Mouse (Mus musculus) lung, embryonic 14.5 days (tissue): ENCODE measurements around the gene Slc35a5. TPM values are rescaled to one million over a fixed set of nuclear protein-coding genes. Genes with fewer than 3 reads are reported as not detected.
A peak's percentile ranks its signal among the peaks of the same experiment; 100 is the strongest.

ENCODE experiments used
- ATAC-seq: fragments of 200-750 bp; cut with Nextera tagmentation; 2 replicates; pipeline ENCODE4 v1.8.0; 2017; ENCODE audit warnings: mild to moderate bottlenecking, moderate TSS enrichment, moderate library complexity; ENCODE audit not compliant: insufficient read depth
- DNase-seq: peaks from one replicate; pipeline ENCODE4 v3.0.0-alpha.2; 2015
- H3K27ac ChIP-seq: fragments of 300-500 bp; sonication (generic); 2 replicates; pipeline ENCODE4 v1.5.1; 2014; ENCODE audit warnings: low read depth, mild to moderate bottlenecking, moderate library complexity
- H3K27me3 ChIP-seq: fragments of 300-500 bp; sonication (generic); 2 replicates; pipeline ENCODE4 v1.6.1; 2014; ENCODE audit warnings: low read length, control low read depth; ENCODE audit not compliant: insufficient read depth
- H3K36me3 ChIP-seq: fragments of 300-500 bp; sonication (generic); 2 replicates; pipeline ENCODE4 v1.6.1; 2014; ENCODE audit warnings: control low read depth; ENCODE audit not compliant: insufficient read depth
- H3K4me1 ChIP-seq: fragments of 300-500 bp; sonication (generic); 2 replicates; pipeline ENCODE4 v1.6.1; 2014; ENCODE audit warnings: antibody characterized with exemption, control low read depth; ENCODE audit not compliant: insufficient read depth
- H3K4me2 ChIP-seq: fragments of 300-500 bp; sonication (generic); 2 replicates; pipeline ENCODE4 v1.6.1; 2014; ENCODE audit warnings: mild to moderate bottlenecking
- H3K4me3 ChIP-seq: fragments of 300-500 bp; sonication (generic); 2 replicates; pipeline ENCODE4 v1.5.1; 2014; ENCODE audit warnings: low read depth, low read length
- H3K9ac ChIP-seq: fragments of 300-500 bp; sonication (generic); 2 replicates; pipeline ENCODE4 v1.6.1; 2014
- H3K9me3 ChIP-seq: fragments of 300-500 bp; sonication (generic); 2 replicates; pipeline ENCODE4 v1.6.1; 2016; ENCODE audit warnings: low read depth, low read length, control low read depth
- CTCF ChIP-seq: IDR thresholded peaks from 2 replicates; pipeline ENCODE4 v1.5.1; 2016; ENCODE audit warnings: antibody characterized with exemption, low read depth
- WGBS: fragments of 180-500 bp; shearing (Covaris S2); extraction: QIAGEN DNeasy Blood & Tissue Kit; methylation state at CpG from one replicate; pipeline ENCODE4 v1.1.7; 2014; 5-methylcytosine and 5-hydroxymethylcytosine counted together
- polyA plus RNA-seq: library from polyadenylated mRNA; unstranded; fragments of >200 nt; fragmentation: Nextera tagmentation; extraction: Ambion mirVana; gene quantifications from 2 replicates; pipeline ENCODE4 v1.2.1, GENCODE M21; 2014

Slc35a5 gene
- polyA plus RNA-seq, 1 experiment from 2014 or later, result 19.6 TPM

GRCm38 (mm10) chr16:45141711-45142110 lies 16.8 kb downstream of the Slc35a5 start:
- no peak for TF ChIP-seq CTCF
- ATAC-seq, result no peak
- no peaks in the 10 kb centered on the region for H3K9me3 ChIP-seq
- H3K4me2 ChIP-seq, result no peak overlapping the region
- 94% methylated on average over 5 of the region's 5 CpGs for WGBS
- no peak overlapping the region for H3K27ac ChIP-seq
- H3K9ac ChIP-seq, result no peak overlapping the region
- no peak overlapping the region for H3K4me3 ChIP-seq
- no peaks in the 10 kb centered on the region for H3K4me1 ChIP-seq
- no peak for DNase-seq
- H3K27me3 ChIP-seq, result no peaks in the 10 kb centered on the region
- H3K36me3 ChIP-seq, result peaks cover 43% of the 10 kb centered on the region

DNA sequence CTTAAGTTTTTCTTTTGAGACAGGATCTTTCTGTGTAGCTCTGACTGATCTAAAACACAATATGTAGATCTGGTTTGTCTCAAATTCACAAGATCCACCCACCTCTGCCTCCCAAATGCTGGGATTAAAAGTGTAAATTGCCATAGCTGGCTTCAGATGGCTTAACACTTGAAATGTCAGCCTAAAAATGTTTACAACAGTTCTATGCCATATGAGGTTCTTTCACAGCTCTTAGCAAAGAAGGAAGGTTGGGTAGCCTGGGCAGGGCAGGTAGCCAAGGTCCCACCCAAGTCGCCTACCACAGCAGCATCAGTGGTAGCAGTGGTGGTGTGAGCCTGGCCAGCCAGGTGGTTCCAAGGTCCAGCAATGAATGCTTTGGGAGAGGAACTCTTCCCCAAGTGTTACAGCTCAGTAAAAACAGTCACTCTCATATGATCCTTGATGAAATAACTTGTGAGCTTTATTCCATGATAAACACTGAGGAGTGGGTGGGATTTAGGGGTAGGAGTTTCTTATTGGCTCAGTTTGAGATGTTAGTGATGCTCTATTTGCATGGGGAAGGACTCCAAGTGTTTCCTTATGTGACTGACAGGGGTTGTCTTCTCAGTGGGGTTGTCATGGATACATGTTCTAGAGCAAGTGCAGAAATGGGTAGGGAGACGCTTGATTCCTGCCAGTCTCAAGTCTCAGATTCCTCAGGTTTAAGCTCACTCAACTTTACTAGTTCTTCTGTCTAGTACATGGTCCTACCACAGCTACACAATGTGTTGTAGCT lies 30.4 kb downstream of the Slc35a5 start:
- Histone ChIP-seq H3K4me2 (no peak overlapping the region), H3K4me3 (no peak overlapping the region), H3K9me3 (no peaks in the 10 kb centered on the region), H3K36me3 (no peaks in the 10 kb centered on the region; the same call in 1 of the 2 replicates), H3K9ac (no peak overlapping the region), H3K27ac (no peak overlapping the region), H3K27me3 (no peaks in the 10 kb centered on the region), H3K4me1 (no peaks in the 10 kb centered on the region)
- TF ChIP-seq CTCF, result no peak
- 84% methylated on average over 2 of the region's 2 CpGs for WGBS
- ATAC-seq, result no peak
- no peak for DNase-seq

DNA sequence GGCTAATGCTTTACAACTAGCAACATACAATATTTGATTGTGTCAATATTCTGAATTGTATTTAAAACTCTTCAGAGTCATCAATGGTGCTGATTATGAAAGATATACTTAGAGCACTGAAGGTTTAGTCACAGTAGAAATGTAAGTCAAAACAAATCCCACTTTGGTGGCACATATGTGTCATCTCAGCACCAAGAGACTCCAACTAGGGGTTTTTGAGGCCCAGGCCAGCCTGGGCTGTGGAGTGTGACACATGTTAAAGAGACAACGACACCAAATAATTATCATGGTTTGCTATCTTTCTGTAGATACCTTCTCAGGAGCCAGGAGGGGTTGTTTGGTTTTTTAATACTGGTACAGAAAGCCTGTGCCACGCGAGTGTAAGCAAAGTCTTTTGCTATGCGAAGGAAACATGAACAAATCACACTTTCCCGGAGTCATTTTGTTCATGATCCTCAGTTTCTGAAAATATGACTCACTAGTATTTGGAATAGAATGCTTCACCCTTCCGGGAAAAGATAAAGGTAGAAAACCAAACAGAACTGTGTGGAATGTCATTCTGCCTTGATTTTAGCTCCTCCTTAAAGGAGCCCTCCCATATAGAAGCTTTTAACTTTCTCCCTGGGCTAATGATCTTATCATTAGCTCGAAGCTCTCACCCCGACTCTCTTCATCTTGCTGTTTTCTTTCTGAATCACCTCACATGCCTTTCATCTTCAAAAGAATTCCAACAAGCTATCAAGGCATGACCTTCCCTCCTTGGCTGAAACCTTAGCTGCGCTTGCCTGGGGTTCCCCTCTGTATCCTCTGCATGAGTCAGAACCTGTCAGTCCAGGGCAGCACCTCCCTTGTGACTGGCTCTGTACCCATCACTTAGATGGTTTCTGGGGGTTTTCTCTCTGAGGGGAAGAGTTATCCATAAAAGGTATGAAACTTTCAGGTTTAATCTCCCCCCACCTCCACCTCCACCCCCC lies 34.0 kb downstream of the Slc35a5 start:
- Histone ChIP-seq H3K27me3 (no peaks in the 10 kb centered on the region), H3K36me3 (no peaks in the 10 kb centered on the region; the same call in 1 of the 2 replicates), H3K9me3 (no peaks in the 10 kb centered on the region), H3K4me3 (no peak overlapping the region), H3K27ac (no peak overlapping the region), H3K4me1 (0 out of 2 replicates have a peak, but pooled peaks cover 8% of the 10 kb centered on the region), H3K4me2 (no peak overlapping the region), H3K9ac (no peak overlapping the region)
- no peak for TF ChIP-seq CTCF
- peak; percentile 80 for ATAC-seq
- 41% methylated on average over 9 of the region's 9 CpGs for WGBS
- peak; percentile 25 for DNase-seq

DNA sequence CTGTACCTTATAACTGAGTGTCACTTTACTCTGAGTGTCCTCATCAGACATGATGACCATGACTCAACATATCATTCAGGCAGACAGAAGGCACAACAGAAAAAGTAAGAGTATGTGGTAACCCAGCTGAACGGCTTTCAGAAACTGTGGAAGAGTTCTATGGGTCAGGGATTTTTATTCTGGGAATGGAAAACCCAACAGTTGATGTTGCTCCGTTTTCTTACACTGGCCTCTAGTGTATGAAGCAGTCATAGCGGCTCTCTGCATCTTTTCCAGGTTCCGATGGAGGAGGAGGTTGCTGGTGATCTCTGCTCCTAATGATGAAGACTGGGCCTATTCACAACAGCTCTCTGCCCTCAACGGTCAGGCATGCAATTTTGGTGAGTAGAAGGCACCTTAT lies 35.9 kb downstream of the Slc35a5 start:
- ATAC-seq (no peak), DNase-seq (peak; percentile 52)
- H3K27ac ChIP-seq, result no peak overlapping the region
- 67% methylated on average over 5 of the region's 5 CpGs for WGBS
- H3K9me3 ChIP-seq, result no peaks in the 10 kb centered on the region
- H3K36me3 ChIP-seq, result no peaks in the 10 kb centered on the region; the same call in 1 of the 2 replicates
- no peak overlapping the region for H3K4me3 ChIP-seq
- H3K4me2 ChIP-seq, result no peak overlapping the region
- H3K27me3 ChIP-seq, result no peaks in the 10 kb centered on the region
- H3K4me1 ChIP-seq, result 0 out of 2 replicates have a peak, but pooled peaks cover 8% of the 10 kb centered on the region
- TF ChIP-seq CTCF, result peak; percentile 52
- no peak overlapping the region for H3K9ac ChIP-seq

DNA sequence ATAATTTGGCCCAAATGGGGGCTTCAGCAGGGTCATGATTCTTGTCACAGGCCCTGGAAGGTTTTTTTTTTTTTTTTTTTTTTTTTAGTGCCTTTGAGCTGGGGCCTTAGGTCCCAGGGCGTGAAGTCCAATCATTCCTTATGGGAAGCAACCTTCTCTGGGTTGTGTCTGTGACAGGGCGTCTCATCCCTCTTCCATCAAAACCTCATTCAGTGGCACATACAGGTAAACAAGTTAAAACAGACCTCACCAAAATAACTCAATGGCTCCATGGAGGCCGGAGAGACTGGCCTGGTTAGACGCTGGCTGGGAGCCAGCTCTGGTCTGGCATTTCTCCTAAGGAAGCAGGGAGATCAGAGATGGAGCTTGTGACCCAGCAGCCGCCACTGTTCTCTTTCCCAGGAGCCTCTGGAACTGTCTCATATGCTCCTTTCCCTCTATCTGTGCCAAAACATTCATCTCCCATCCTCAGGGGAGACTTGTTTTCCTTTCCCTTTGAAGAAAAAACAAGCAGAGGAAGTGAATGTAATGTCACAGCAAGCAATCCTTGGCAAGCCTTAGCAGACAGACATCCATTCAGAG lies 37.6 kb downstream of the Slc35a5 start:
- DNase-seq, result peak; percentile 83
- ATAC-seq, result peak; percentile 81
- TF ChIP-seq CTCF, result no peak
- Histone ChIP-seq H3K27ac (peak overlapping the region; percentile 72; the same call in 1 of the 2 replicates), H3K27me3 (no peaks in the 10 kb centered on the region), H3K9me3 (no peaks in the 10 kb centered on the region), H3K9ac (no peak overlapping the region), H3K4me1 (0 out of 2 replicates have a peak, but pooled peaks cover 8% of the 10 kb centered on the region), H3K36me3 (no peaks in the 10 kb centered on the region; the same call in 1 of the 2 replicates), H3K4me2 (no peak overlapping the region), H3K4me3 (no peak overlapping the region)
- WGBS, result 37% methylated on average over 5 of the region's 5 CpGs

DNA sequence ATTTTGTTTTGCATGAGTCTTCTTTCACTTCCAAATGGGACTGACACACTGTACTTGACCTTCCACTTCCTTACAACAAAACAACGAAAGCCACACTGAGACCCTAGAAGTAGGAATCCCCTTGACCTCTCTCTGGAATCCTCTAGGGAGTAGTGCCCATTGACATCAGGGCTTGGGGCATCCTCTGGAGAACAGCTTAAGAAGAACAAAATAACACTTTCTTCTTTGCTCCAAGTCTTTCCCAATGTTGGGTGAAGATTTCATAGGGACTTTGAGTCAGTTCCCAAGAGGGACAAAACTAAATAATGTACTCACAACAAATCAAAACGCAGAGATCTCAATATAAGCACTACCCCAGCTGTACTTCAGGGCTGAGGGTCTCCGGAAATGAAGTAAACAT lies 39.7 kb downstream of the Slc35a5 start:
- H3K4me3 ChIP-seq, result no peak overlapping the region
- H3K27me3 ChIP-seq, result no peaks in the 10 kb centered on the region
- H3K9me3 ChIP-seq, result no peaks in the 10 kb centered on the region
- H3K4me1 ChIP-seq, result 0 out of 2 replicates have a peak, but pooled peaks cover 8% of the 10 kb centered on the region
- WGBS, result 53% methylated on average over 3 of the region's 3 CpGs
- H3K9ac ChIP-seq, result no peak overlapping the region
- H3K36me3 ChIP-seq, result no peaks in the 10 kb centered on the region; the same call in 1 of the 2 replicates
- H3K27ac ChIP-seq, result no peak overlapping the region
- peak; percentile 16 for DNase-seq
- no peak overlapping the region for H3K4me2 ChIP-seq
- no peak for TF ChIP-seq CTCF
- no peak for ATAC-seq
